Mouse (Mus musculus) limb, embryonic 12.5 days (tissue): ENCODE data around the gene Miga1. TPM values are rescaled to one million over a fixed set of nuclear protein-coding genes. Genes with fewer than 3 reads are reported as not detected.
A peak's percentile ranks its signal among the peaks of the same experiment; 100 is the strongest.
"Not testable (repeated sequence)": the region's sequence is repeated elsewhere in the genome, so short reads cannot be mapped to it uniquely, and the experiment has no call there.

ENCODE experiments used
- ATAC-seq: fragments of 200-750 bp; cut with Nextera tagmentation; 2 replicates; pipeline ENCODE4 v1.8.0; 2017; ENCODE audit warnings: low read depth, moderate TSS enrichment; ENCODE audit not compliant: insufficient number of reproducible peaks, insufficient read depth, low FRiP score, low TSS enrichment
- H3K27ac ChIP-seq: fragments of 300-500 bp; sonication (generic); 2 replicates; pipeline ENCODE4 v1.5.1; 2016; ENCODE audit warnings: mild to moderate bottlenecking, moderate library complexity
- H3K27me3 ChIP-seq: fragments of 300-500 bp; sonication (generic); 2 replicates; pipeline ENCODE4 v1.6.1; 2016; ENCODE audit warnings: mild to moderate bottlenecking, moderate library complexity
- H3K36me3 ChIP-seq: fragments of 300-500 bp; sonication (generic); 2 replicates; pipeline ENCODE4 v1.6.1; 2016; ENCODE audit warnings: mild to moderate bottlenecking, moderate library complexity
- H3K4me1 ChIP-seq: fragments of 300-500 bp; sonication (generic); replicated peaks from 2 replicates; pipeline ENCODE4 v1.6.1; 2016
- H3K4me2 ChIP-seq: fragments of 300-500 bp; sonication (generic); 2 replicates; pipeline ENCODE4 v1.6.1; 2016; ENCODE audit warnings: mild to moderate bottlenecking, moderate library complexity
- H3K4me3 ChIP-seq: fragments of 300-500 bp; sonication (generic); replicated peaks from 2 replicates; pipeline ENCODE4 v1.5.1; 2016; ENCODE audit warnings: mild to moderate bottlenecking
- H3K9ac ChIP-seq: fragments of 300-500 bp; sonication (generic); replicated peaks from 2 replicates; pipeline ENCODE4 v1.6.1; 2016; ENCODE audit warnings: mild to moderate bottlenecking, moderate library complexity
- H3K9me3 ChIP-seq: fragments of 300-500 bp; sonication (generic); 2 replicates; pipeline ENCODE4 v1.6.1; 2016; ENCODE audit warnings: mild to moderate bottlenecking, moderate library complexity
- WGBS: fragments of 180-500 bp; shearing (Covaris S2); methylation state at CpG from one replicate; pipeline ENCODE4 v1.1.7; 2016; 5-methylcytosine and 5-hydroxymethylcytosine counted together
- polyA plus RNA-seq: library from polyadenylated mRNA; unstranded; fragments of >200 nt; fragmentation: Nextera tagmentation; extraction: Ambion mirVana; gene quantifications from 2 replicates; pipeline ENCODE4 v1.2.1, GENCODE M21; 2016

Miga1 gene
- polyA plus RNA-seq, 1 experiment from 2014 or later: 24.9 TPM

GRCm38 (mm10) chr3:152320972-152321645 is 19.1 kb downstream of the Miga1 start:
- Histone ChIP-seq H3K4me2 (no peak overlapping the region), H3K36me3 (peaks cover 22% of the 10 kb centered on the region), H3K27ac (no peak overlapping the region), H3K27me3 (no peaks in the 10 kb centered on the region), H3K9me3 (no peaks in the 10 kb centered on the region), H3K9ac (no peak overlapping the region), H3K4me3 (no peak overlapping the region), H3K4me1 (no peaks in the 10 kb centered on the region)
- WGBS: 91% methylated on average over 10 of the region's 10 CpGs
- no peak for ATAC-seq

- WGBS: 80% methylated on average over 9 of the region's 9 CpGs
- H3K36me3 ChIP-seq: peaks cover 29% of the 10 kb centered on the region
- not testable (repeated sequence) for H3K4me1 ChIP-seq, H3K27ac ChIP-seq, H3K4me3 ChIP-seq, ATAC-seq, H3K9me3 ChIP-seq, H3K27me3 ChIP-seq, H3K9ac ChIP-seq, H3K4me2 ChIP-seq
Observed at GRCm38 (mm10) chr3:152316447-152317173, 23.6 kb downstream of the Miga1 start.

GRCm38 (mm10) chr3:152315613-152316012 is 24.6 kb downstream of the Miga1 start:
- H3K27ac ChIP-seq: no peak overlapping the region
- H3K4me3 ChIP-seq: no peak overlapping the region
- no peak overlapping the region for H3K9ac ChIP-seq
- H3K9me3 ChIP-seq: no peaks in the 10 kb centered on the region
- no peaks in the 10 kb centered on the region for H3K4me1 ChIP-seq
- 8% methylated on average over 7 of the region's 7 CpGs for WGBS
- peak; percentile 83 for ATAC-seq
- H3K4me2 ChIP-seq: no peak overlapping the region
- H3K27me3 ChIP-seq: no peaks in the 10 kb centered on the region
- H3K36me3 ChIP-seq: peaks cover 23% of the 10 kb centered on the region

- H3K36me3 ChIP-seq: peaks cover 18% of the 10 kb centered on the region
- not testable (repeated sequence) for H3K27me3 ChIP-seq, H3K4me3 ChIP-seq, H3K27ac ChIP-seq, ATAC-seq, H3K4me1 ChIP-seq, H3K4me2 ChIP-seq, H3K9ac ChIP-seq, H3K9me3 ChIP-seq
- 74% methylated on average over 14 of the region's 14 CpGs for WGBS
Observed at GRCm38 (mm10) chr3:152314666-152315065, 25.5 kb downstream of the Miga1 start.

GRCm38 (mm10) chr3:152309250-152309645 is 31.0 kb downstream of the Miga1 start:
- Histone ChIP-seq H3K27ac (peak overlapping the region; percentile 41; the same call in 1 of the 2 replicates), H3K4me3 (no peak overlapping the region), H3K36me3 (peaks cover 32% of the 10 kb centered on the region), H3K9me3 (no peaks in the 10 kb centered on the region), H3K4me2 (no peak overlapping the region), H3K27me3 (no peaks in the 10 kb centered on the region), H3K9ac (no peak overlapping the region), H3K4me1 (peaks cover 12% of the 10 kb centered on the region)
- 92% methylated on average over 9 of the region's 9 CpGs for WGBS
- ATAC-seq: no peak

GRCm38 (mm10) chr3:152308485-152309249 is 31.5 kb downstream of the Miga1 start:
- 35% methylated on average over 10 of the region's 10 CpGs for WGBS
- H3K36me3 ChIP-seq: peaks cover 32% of the 10 kb centered on the region
- no peak for ATAC-seq

GRCm38 (mm10) chr3:152305971-152306370 is 34.2 kb downstream of the Miga1 start:
- Histone ChIP-seq H3K4me2 (no peak overlapping the region), H3K9me3 (no peaks in the 10 kb centered on the region), H3K9ac (no peak overlapping the region), H3K27me3 (no peaks in the 10 kb centered on the region), H3K36me3 (peaks cover 24% of the 10 kb centered on the region; the same call in 1 of the 2 replicates), H3K4me3 (no peak overlapping the region), H3K27ac (no peak overlapping the region), H3K4me1 (peaks cover 13% of the 10 kb centered on the region)
- 86% methylated on average over 4 of the region's 4 CpGs for WGBS
- no peak for ATAC-seq

More at GRCm38 (mm10) chr3:152308485-152309249, 31.5 kb downstream of the Miga1 start:
- Histone ChIP-seq H3K27ac (peak overlapping the region; percentile 41; the same call in 1 of the 2 replicates), H3K9me3 (no peaks in the 10 kb centered on the region), H3K27me3 (no peaks in the 10 kb centered on the region), H3K4me2 (no peak overlapping the region), H3K4me1 (peaks cover 13% of the 10 kb centered on the region), H3K4me3 (no peak overlapping the region), H3K9ac (no peak overlapping the region)

GRCm38 (mm10) chr3:152305080-152305479 is 35.1 kb downstream of the Miga1 start:
- ATAC-seq: no peak
- 73% methylated on average over 8 of the region's 8 CpGs for WGBS
- Histone ChIP-seq H3K4me3 (no peak overlapping the region), H3K4me2 (no peak overlapping the region), H3K36me3 (peaks cover 25% of the 10 kb centered on the region; the same call in 1 of the 2 replicates), H3K27ac (peak overlapping the region; percentile 72; the same call in 1 of the 2 replicates), H3K9ac (no peak overlapping the region), H3K27me3 (no peaks in the 10 kb centered on the region), H3K4me1 (peaks cover 13% of the 10 kb centered on the region), H3K9me3 (no peaks in the 10 kb centered on the region)

GRCm38 (mm10) chr3:152304093-152304815 is 36.0 kb downstream of the Miga1 start:
- H3K9ac ChIP-seq: no peak overlapping the region
- no peak for ATAC-seq
- H3K4me2 ChIP-seq: no peak overlapping the region
- no peaks in the 10 kb centered on the region for H3K9me3 ChIP-seq
- H3K4me3 ChIP-seq: no peak overlapping the region
- peaks cover 32% of the 10 kb centered on the region; the same call in 1 of the 2 replicates for H3K36me3 ChIP-seq
- H3K27ac ChIP-seq: peak overlapping the region; percentile 72
- peaks cover 13% of the 10 kb centered on the region for H3K4me1 ChIP-seq
- WGBS: 33% methylated on average over 6 of the region's 6 CpGs
- no peaks in the 10 kb centered on the region for H3K27me3 ChIP-seq

GRCm38 (mm10) chr3:152302991-152303390 is 37.2 kb downstream of the Miga1 start:
- Histone ChIP-seq H3K27me3 (no peaks in the 10 kb centered on the region), H3K4me3 (no peak overlapping the region), H3K4me2 (no peak overlapping the region), H3K4me1 (peaks cover 4% of the 10 kb centered on the region; the same call in 1 of the 2 replicates), H3K9ac (no peak overlapping the region), H3K9me3 (no peaks in the 10 kb centered on the region), H3K36me3 (peaks cover 32% of the 10 kb centered on the region; the same call in 1 of the 2 replicates), H3K27ac (no peak overlapping the region)
- ATAC-seq: no peak
- 70% methylated on average over 9 of the region's 9 CpGs for WGBS
